Mouse (Mus musculus): ENCODE results near the gene Cyp1b1.

DNA sequence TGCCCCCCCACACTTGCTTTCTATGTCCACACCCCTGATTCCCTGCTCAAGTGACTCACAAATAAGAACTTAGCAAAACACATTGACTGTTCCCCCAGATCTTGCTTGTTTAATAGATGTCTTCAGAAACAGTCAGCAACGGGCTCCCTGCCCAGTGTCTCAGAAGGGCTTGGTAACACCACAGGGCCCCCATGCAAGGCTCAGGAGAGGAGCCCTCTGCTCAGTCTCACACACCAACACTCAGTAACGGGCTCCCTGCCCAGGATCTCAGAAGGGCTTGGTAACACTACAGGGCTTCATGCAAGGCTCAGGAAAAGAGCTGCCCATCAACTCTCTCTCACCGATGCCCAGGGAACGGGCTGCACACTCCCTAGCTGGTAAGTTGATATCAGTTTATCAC lies 19.8 kb downstream of the Cyp1b1 start:
- no peak for TF ChIP-seq MAFK (IDR thresholded peaks at IDR 0.05; ENCODE audit: insufficient read depth, low read depth, low read length)
- no peak for TF ChIP-seq CHD2 (IDR thresholded peaks at IDR 0.05; ENCODE audit: low read depth, low read length)
- TF ChIP-seq ZNF384 (IDR thresholded peaks at IDR 0.05; ENCODE audit: low read depth, low read length) = no peak
